Mouse (Mus musculus) testis, adult 2 months (tissue): ENCODE measurements around the gene Filip1l. TPM values are rescaled to one million over a fixed set of nuclear protein-coding genes. Genes with fewer than 3 reads are reported as not detected.

ENCODE experiments used
- H3K27ac ChIP-seq: fragments of 200-500 bp; 2 replicates; pipeline ENCODE4 v1.5.1; 2012; ENCODE audit warnings: low read depth, low read length; ENCODE audit not compliant: control insufficient read depth, insufficient read depth
- H3K27me3 ChIP-seq: fragments of 200-500 bp; 2 replicates; pipeline ENCODE4 v1.6.1; 2012; ENCODE audit warnings: mild to moderate bottlenecking, low read length, moderate library complexity; ENCODE audit not compliant: control insufficient read depth, insufficient read depth
- H3K36me3 ChIP-seq: fragments of 200-500 bp; 2 replicates; pipeline ENCODE4 v1.6.1; 2012; ENCODE audit warnings: mild to moderate bottlenecking, low read length; ENCODE audit not compliant: control insufficient read depth, insufficient read depth
- H3K4me1 ChIP-seq: fragments of 200-500 bp; 2 replicates; pipeline ENCODE4 v1.6.1; 2012; ENCODE audit warnings: low read length; ENCODE audit not compliant: control insufficient read depth, insufficient read depth
- H3K4me3 ChIP-seq: fragments of 200-500 bp; 2 replicates; pipeline ENCODE4 v1.5.1; 2012; ENCODE audit warnings: low read depth, mild to moderate bottlenecking, low read length, moderate library complexity, mixed read lengths; ENCODE audit not compliant: control insufficient read depth
- CTCF ChIP-seq: fragments of 200-500 bp; IDR thresholded peaks from 2 replicates; pipeline ENCODE4 v1.5.1; 2012; ENCODE audit warnings: low read depth, mild to moderate bottlenecking, inconsistent platforms, low read length, moderate library complexity; ENCODE audit not compliant: control insufficient read depth, insufficient read depth, insufficient replicate concordance
- POLR2A ChIP-seq: fragments of 200-500 bp; IDR thresholded peaks from 2 replicates; pipeline ENCODE4 v1.6.1; 2012; ENCODE audit warnings: low read depth, mild to moderate bottlenecking, inconsistent platforms, low read length, moderate library complexity; ENCODE audit not compliant: control insufficient read depth
- polyA plus RNA-seq: library from polyadenylated mRNA; depleted of rRNA; stranded (reverse); fragments of >200 nt; gene quantifications from 2 replicates; pipeline ENCODE4 v1.2.3, GENCODE M21; 2012

Filip1l gene
- polyA plus RNA-seq, 1 experiment, result 1.2 TPM

DNA sequence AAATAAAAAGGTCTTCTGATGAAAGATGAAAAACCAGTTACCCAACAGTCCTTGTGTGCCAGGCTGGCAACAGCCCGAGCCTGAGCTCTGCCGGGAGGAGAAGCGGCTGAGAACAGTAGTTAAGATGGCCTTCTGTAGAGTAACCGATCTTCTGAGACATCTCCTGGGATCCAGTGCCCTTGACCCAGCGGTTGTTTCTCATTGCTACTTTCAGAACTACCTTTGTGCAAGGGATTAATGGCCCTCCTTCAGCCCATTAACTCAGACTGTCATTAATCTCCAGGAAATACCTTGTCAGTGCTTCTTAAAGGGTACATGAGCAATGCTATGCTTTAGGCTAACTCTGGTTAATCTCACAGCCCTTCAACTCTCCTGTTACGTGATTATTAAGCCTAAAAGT, 13.2 kb downstream of the Filip1l start:
- TF ChIP-seq POLR2A, result no peak
- TF ChIP-seq CTCF, result no peak
- no peaks in the 10 kb centered on the region for H3K36me3 ChIP-seq
- H3K4me3 ChIP-seq, result no peak overlapping the region
- no peaks in the 10 kb centered on the region for H3K27me3 ChIP-seq
- H3K27ac ChIP-seq, result no peak overlapping the region
- H3K4me1 ChIP-seq, result peaks cover 11% of the 10 kb centered on the region

GRCm38 (mm10) chr16:57366941-57367694, 14.2 kb downstream of the Filip1l start:
- H3K4me1 ChIP-seq, result peaks cover 11% of the 10 kb centered on the region

DNA sequence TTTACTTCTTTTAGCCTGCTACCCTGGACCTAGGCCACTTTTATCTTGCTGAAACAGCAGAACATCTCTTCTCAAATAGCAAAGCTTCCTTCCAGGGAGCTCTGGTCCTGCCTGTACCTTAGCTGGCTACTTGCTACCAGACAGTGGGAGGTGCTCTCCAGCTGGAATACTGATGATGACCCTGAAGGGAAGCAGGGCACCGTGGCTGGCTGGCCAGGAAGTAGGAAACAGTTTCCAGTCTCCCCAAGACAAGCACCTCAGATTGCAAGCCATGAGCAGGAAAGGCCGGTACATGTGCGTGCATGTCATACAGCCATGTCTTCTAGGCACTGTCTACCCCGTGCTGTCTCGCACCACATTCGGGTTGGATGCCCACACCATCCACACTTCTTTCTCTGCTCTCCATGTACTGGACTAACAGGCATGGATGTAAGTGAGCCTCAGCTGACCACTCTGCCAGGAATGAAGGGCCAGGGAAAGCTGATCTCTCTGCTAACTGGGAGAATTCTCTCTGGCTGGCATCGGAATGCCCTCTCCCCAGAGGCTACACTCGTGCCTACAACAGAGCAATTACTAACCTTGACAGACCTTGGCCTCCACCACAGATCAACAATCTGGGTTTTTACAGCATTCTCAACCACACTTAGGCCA, 17.1 kb downstream of the Filip1l start:
- Histone ChIP-seq H3K36me3 (no peaks in the 10 kb centered on the region), H3K4me3 (no peak overlapping the region), H3K4me1 (no peaks in the 10 kb centered on the region; the same call in 1 of the 2 replicates), H3K27me3 (no peaks in the 10 kb centered on the region), H3K27ac (no peak overlapping the region)
- no peak for TF ChIP-seq POLR2A
- no peak for TF ChIP-seq CTCF

More at GRCm38 (mm10) chr16:57366941-57367694, 14.2 kb downstream of the Filip1l start:
- TF ChIP-seq POLR2A (no peak), CTCF (no peak)
- Histone ChIP-seq H3K27ac (no peak overlapping the region), H3K4me3 (no peak overlapping the region), H3K27me3 (no peaks in the 10 kb centered on the region), H3K36me3 (no peaks in the 10 kb centered on the region)

DNA sequence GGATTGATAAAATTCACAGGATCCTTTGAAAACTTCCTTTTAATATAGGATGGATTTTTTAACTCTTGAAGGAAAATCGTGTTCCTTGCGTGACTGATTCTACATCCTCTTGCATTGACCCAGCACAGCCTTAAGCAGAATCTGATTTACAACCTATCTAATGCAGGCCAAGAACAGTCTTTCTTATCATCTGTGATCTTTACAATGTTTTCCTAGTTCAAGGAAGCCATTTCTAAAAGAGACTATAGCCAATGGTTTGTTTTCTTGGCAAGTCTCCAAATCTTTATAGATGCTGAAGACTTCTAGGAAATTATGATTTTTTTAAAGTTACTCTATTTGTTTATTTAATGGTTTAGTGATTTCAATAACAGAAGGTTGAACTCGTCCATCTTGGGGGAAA, 19.3 kb downstream of the Filip1l start:
- Histone ChIP-seq H3K4me1 (no peaks in the 10 kb centered on the region; the same call in 1 of the 2 replicates), H3K36me3 (no peaks in the 10 kb centered on the region), H3K27me3 (no peaks in the 10 kb centered on the region), H3K4me3 (no peak overlapping the region), H3K27ac (no peak overlapping the region)
- TF ChIP-seq CTCF (no peak), POLR2A (no peak)

DNA sequence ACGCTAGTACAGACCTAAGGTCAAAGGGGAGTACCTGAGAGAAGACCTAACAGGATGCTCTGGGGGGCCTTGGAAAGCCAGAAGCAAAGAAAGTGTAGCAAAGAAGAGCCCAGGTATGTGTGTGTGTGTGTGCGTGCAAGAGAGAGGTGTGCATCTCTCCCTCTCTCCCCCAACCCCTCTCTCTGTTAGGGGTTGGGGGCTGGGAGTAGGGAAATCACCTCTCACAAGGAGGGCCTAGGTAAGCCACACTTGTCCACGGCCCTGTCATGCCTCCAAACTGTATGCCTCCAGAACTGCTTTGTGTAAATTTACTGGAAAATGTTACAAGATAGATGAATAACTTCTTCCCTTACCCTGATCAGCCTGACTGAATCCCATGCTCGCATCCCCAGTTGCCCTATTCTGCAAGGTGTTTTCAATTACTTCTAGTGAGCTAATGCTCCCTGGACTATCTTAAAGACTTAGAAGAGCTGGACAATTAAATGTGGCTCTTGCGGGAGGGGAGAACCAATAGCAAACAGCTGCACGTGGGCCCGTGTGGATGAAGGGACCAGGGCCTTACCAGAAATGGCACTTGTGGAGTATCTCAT, 22.4 kb downstream of the Filip1l start:
- H3K27me3 ChIP-seq, result no peaks in the 10 kb centered on the region
- no peak for TF ChIP-seq CTCF
- H3K4me1 ChIP-seq, result no peaks in the 10 kb centered on the region
- H3K36me3 ChIP-seq, result no peaks in the 10 kb centered on the region
- H3K27ac ChIP-seq, result no peak overlapping the region
- H3K4me3 ChIP-seq, result no peak overlapping the region

GRCm38 (mm10) chr16:57378631-57379330, 25.9 kb downstream of the Filip1l start:
- Histone ChIP-seq H3K27me3 (no peaks in the 10 kb centered on the region), H3K4me1 (no peaks in the 10 kb centered on the region), H3K4me3 (no peak overlapping the region), H3K27ac (no peak overlapping the region), H3K36me3 (no peaks in the 10 kb centered on the region)
- TF ChIP-seq CTCF, result no peak
- no peak for TF ChIP-seq POLR2A
